In genomic region chr13:74769871-74770270, GRCm38 (mm10) we compare ENCODE assay signal across 8 mouse cellular contexts. TPM values are rescaled to one million over a fixed set of nuclear protein-coding genes. Genes with fewer than 3 reads are reported as not detected.
DNase-seq lines count a peak whose midpoint lies in the region; ATAC-seq and TF ChIP-seq lines count a peak whose summit lies in the region.

No protein-coding gene starts in this region.

- H3K9ac ChIP-seq in forebrain, embryonic 11.5 days (ENCODE audit: low read length) = no peak overlapping the region; the same call in 1 of the 2 replicates
- peak overlapping the region; percentile 67 for H3K9ac ChIP-seq in intestine, postnatal 0 days (ENCODE audit: low read depth, low read length)

- DNase-seq in adrenal gland, postnatal 14 days = peak; percentile 22
- DNase-seq in adrenal gland, adult 8-10 months = no peak
- DNase-seq in MEL-GATA-1-ER (ENCODE audit: extremely low read depth, low read depth) = peak; percentile 12
- no peak for DNase-seq in forebrain, embryonic 11.5 days (ENCODE audit: low spot score)
- DNase-seq in left cerebral cortex, postnatal 25 days (ENCODE audit: low spot score in 2 of 2) = no peak

- H3K27ac ChIP-seq in forebrain, embryonic 11.5 days (ENCODE audit: low read depth, low read length) = no peak overlapping the region
- H3K27ac ChIP-seq in intestine, postnatal 0 days (ENCODE audit: low read depth, low read length) = peak overlapping the region; percentile 78

- no peaks in the 10 kb centered on the region for H3K4me1 ChIP-seq in forebrain, embryonic 11.5 days (replicated peaks; ENCODE audit: control insufficient read depth, insufficient read depth, low read length)
- no peaks in the 10 kb centered on the region for H3K4me1 ChIP-seq in intestine, postnatal 0 days (replicated peaks; ENCODE audit: control insufficient read depth, insufficient read depth, low read length)

- peak; percentile 49 for ATAC-seq in forebrain, embryonic 11.5 days (replicated peaks; ENCODE audit: low FRiP score)
- peak; percentile 70 for ATAC-seq in intestine, postnatal 0 days
- ATAC-seq in megakaryocyte-erythroid progenitor cell, adult 5-6 weeks (replicated peaks; ENCODE audit: low FRiP score, low TSS enrichment, poor library complexity, severe bottlenecking) = peak; percentile 35; the same call in 1 of the 2 replicates
- ATAC-seq in monocyte, adult 5-6 weeks (replicated peaks; ENCODE audit: insufficient number of reproducible peaks, low FRiP score, low TSS enrichment, poor library complexity, severe bottlenecking) = no peak

- no peaks in the 10 kb centered on the region for H3K36me3 ChIP-seq in forebrain, embryonic 11.5 days (ENCODE audit: control insufficient read depth, insufficient read depth, low read length)
- no peaks in the 10 kb centered on the region for H3K36me3 ChIP-seq in intestine, postnatal 0 days (ENCODE audit: control insufficient read depth, insufficient read depth)

- H3K27me3 ChIP-seq in forebrain, embryonic 11.5 days (ENCODE audit: control insufficient read depth, insufficient read depth, low read length) = no peaks in the 10 kb centered on the region
- H3K27me3 ChIP-seq in intestine, postnatal 0 days (replicated peaks; ENCODE audit: control insufficient read depth, insufficient read depth, low read length) = no peaks in the 10 kb centered on the region

- H3K4me3 ChIP-seq in forebrain, embryonic 11.5 days (ENCODE audit: low read depth, low read length) = peak overlapping the region; percentile 39
- H3K4me3 ChIP-seq in intestine, postnatal 0 days (ENCODE audit: low read depth, low read length) = peak overlapping the region; percentile 48

- WGBS in forebrain, embryonic 11.5 days = 19% methylated on average over 6 of the region's 8 CpGs
- WGBS in intestine, postnatal 0 days = 3% methylated on average over 8 of the region's 8 CpGs

- peak overlapping the region; percentile 59 for H3K4me2 ChIP-seq in forebrain, embryonic 11.5 days (ENCODE audit: low read depth, low read length, severe bottlenecking)
- H3K4me2 ChIP-seq in intestine, postnatal 0 days (replicated peaks; ENCODE audit: low read depth) = peak overlapping the region; percentile 64

- TF ChIP-seq CTCF in intestine, postnatal 0 days (IDR thresholded peaks at IDR 0.05; ENCODE audit: low read depth) = no peak

- no peaks in the 10 kb centered on the region for H3K9me3 ChIP-seq in forebrain, embryonic 11.5 days (ENCODE audit: control insufficient read depth, low read length)
- no peaks in the 10 kb centered on the region for H3K9me3 ChIP-seq in intestine, postnatal 0 days (ENCODE audit: control insufficient read depth)

- intact Hi-C loops in left cerebral cortex, postnatal 25 days (cut with DNase I) = no loop called here

RNA-seq across cellular contexts. Expression of gene Cast, which starts 38.7 kb away (rescaled TPM):
- 59.2 and 74.0 TPM in 2 replicates for total RNA-seq in adrenal gland, postnatal 14 days (2021)
- total RNA-seq in adrenal gland, adult 8-10 months (2022) = 10 to 100 TPM; 66.7 to 86.2 (median 75.7) TPM
- 14.7 and 18.5 TPM in 2 replicates for polyA plus RNA-seq in forebrain, embryonic 11.5 days (2014; fragmentation: Nextera tagmentation; extraction: Ambion mirVana)
- 26.2 and 29.6 TPM in 2 replicates for polyA plus RNA-seq in intestine, postnatal 0 days (2015; fragmentation: Nextera tagmentation; extraction: Ambion mirVana)
- total RNA-seq in megakaryocyte-erythroid progenitor cell, adult 5-6 weeks (2014; fragmentation: Nextera tagmentation) = 47.0 and 92.0 TPM in 2 replicates
- total RNA-seq in megakaryocyte-erythroid progenitor cell, adult 5-6 weeks (2017) = 72.0 and 75.3 TPM in 2 replicates
- 173 to 225 TPM (median 174 TPM) in 3 replicates for total RNA-seq in monocyte, adult 5-6 weeks (2017)
- total RNA-seq in left cerebral cortex, postnatal 25 days (2021) = 1 to 10 TPM; 5.6 to 6.8 TPM

Comparison
In these comparisons a context has a peak if more than half of its experiments do, and no peak if none do; other contexts are left out.
1. DNase-seq: peak in adrenal gland, postnatal 14 days (single experiment) and MEL-GATA-1-ER (single experiment); none in adrenal gland, adult 8-10 months (single experiment), forebrain, embryonic 11.5 days (single experiment) and left cerebral cortex, postnatal 25 days (0 of 2).